ENCODE assay signal across 1 mouse cellular context in genomic region chr15:89429352-89430221, GRCm38 (mm10).
TF ChIP-seq lines count a peak whose summit lies in the region.

TSS of gene C730034F03Rik (plus strand) at chr15:89429589.
TSS of gene Gm44502 (minus strand) at chr15:89429696.
TSS of gene Chkb (minus strand) at chr15:89429908.

TF ChIP-seq in CH12.LX, 34 proteins besides CTCF, POLR2A, EP300 and RAD21 (continued from another document):
- TF ChIP-seq USF2 (conservative IDR thresholded peaks at IDR 0.05; ENCODE audit: low read depth, low read length): no peak
- no peak for TF ChIP-seq CHD1 (IDR thresholded peaks at IDR 0.05; ENCODE audit: low read depth, low read length)
- peak; percentile 75 for TF ChIP-seq POLR2AphosphoS2 (IDR thresholded peaks at IDR 0.05; ENCODE audit: low read depth, low read length)
- peak; percentile 89 for TF ChIP-seq BHLHE40 (IDR thresholded peaks at IDR 0.05; ENCODE audit: low read depth, low read length)
- TF ChIP-seq MAFK (IDR thresholded peaks at IDR 0.05; ENCODE audit: insufficient replicate concordance, low read length): no peak
- peak; percentile 92; the same call in 1 of the 2 replicates for TF ChIP-seq SIN3A (IDR thresholded peaks at IDR 0.05; ENCODE audit: low read length)
- TF ChIP-seq HCFC1 (IDR thresholded peaks at IDR 0.05; ENCODE audit: low read depth, low read length): peak; percentile 70
- TF ChIP-seq E2F4 (IDR thresholded peaks at IDR 0.05; ENCODE audit: insufficient replicate concordance, low read depth, low read length): no peak
- 0 out of 2 replicates have a peak, but pooled peaks have one; percentile 43 for TF ChIP-seq KAT2A (IDR thresholded peaks at IDR 0.05; ENCODE audit: insufficient replicate concordance, low read length)
- TF ChIP-seq ETS1 (conservative IDR thresholded peaks at IDR 0.05; ENCODE audit: low read depth, low read length): 0 out of 2 replicates have a peak, but pooled peaks have one; percentile 30
- TF ChIP-seq UBTF (IDR thresholded peaks at IDR 0.05; ENCODE audit: low read depth, low read length): no peak
- TF ChIP-seq PAX5 (IDR thresholded peaks at IDR 0.05; ENCODE audit: low read length): no peak
- peak; percentile 30; the same call in 1 of the 2 replicates for TF ChIP-seq MYC (IDR thresholded peaks at IDR 0.05; ENCODE audit: low read depth, low read length)
- TF ChIP-seq IRF4 (IDR thresholded peaks at IDR 0.05; ENCODE audit: low read depth, low read length): peak; percentile 29; the same call in 1 of the 2 replicates
- TF ChIP-seq JUN (IDR thresholded peaks at IDR 0.05; ENCODE audit: insufficient read depth, low read depth, low read length): peak; percentile 23; the same call in 1 of the 2 replicates
- no peak for TF ChIP-seq GABPA (IDR thresholded peaks at IDR 0.05; ENCODE audit: insufficient replicate concordance, low read depth, low read length)
- TF ChIP-seq MAX (IDR thresholded peaks at IDR 0.05; ENCODE audit: low read length): no peak; the same call in 1 of the 2 replicates
- peak; percentile 69 for TF ChIP-seq TCF12 (IDR thresholded peaks at IDR 0.05; ENCODE audit: low read depth, low read length)
- TF ChIP-seq SMC3 (IDR thresholded peaks at IDR 0.05; ENCODE audit: low read depth, low read length): no peak
- peak; percentile 47 for TF ChIP-seq USF1 (IDR thresholded peaks at IDR 0.05; ENCODE audit: low read depth, low read length)
- no peak for TF ChIP-seq CHD2 (IDR thresholded peaks at IDR 0.05; ENCODE audit: low read length)
- TF ChIP-seq ELF1 (IDR thresholded peaks at IDR 0.05; ENCODE audit: low read depth, low read length): peak; percentile 95
- TF ChIP-seq TBP (conservative IDR thresholded peaks at IDR 0.05; ENCODE audit: low read depth, low read length): peak; percentile 98
- 0 out of 2 replicates have a peak, but pooled peaks have one; percentile 10 for TF ChIP-seq MAZ (IDR thresholded peaks at IDR 0.05; ENCODE audit: low read depth, low read length)
